Mouse (Mus musculus) ES-E14 (cell line): ENCODE results near the gene Ube2z.
A peak's percentile ranks its signal among the peaks of the same experiment; 100 is the strongest.

Source experiments
- CHD2 ChIP-seq: IDR thresholded peaks from 2 replicates; pipeline ENCODE4 v1.6.1; 2014; ENCODE audit warnings: mild to moderate bottlenecking, low read depth, low read length, inconsistent platforms
- HCFC1 ChIP-seq: IDR thresholded peaks from 2 replicates; pipeline ENCODE4 v1.6.1; 2012; ENCODE audit warnings: low read length, inconsistent platforms, borderline replicate concordance; ENCODE audit not compliant: insufficient read depth
- MAFK ChIP-seq: IDR thresholded peaks from 2 replicates; pipeline ENCODE4 v1.6.1; 2014; ENCODE audit warnings: mild to moderate bottlenecking, low read depth, low read length, inconsistent platforms; ENCODE audit not compliant: insufficient read depth
- ZC3H11A ChIP-seq: IDR thresholded peaks from 2 replicates; pipeline ENCODE4 v1.6.1; 2012; ENCODE audit warnings: low read depth, mild to moderate bottlenecking, inconsistent platforms, low read length, borderline replicate concordance

DNA sequence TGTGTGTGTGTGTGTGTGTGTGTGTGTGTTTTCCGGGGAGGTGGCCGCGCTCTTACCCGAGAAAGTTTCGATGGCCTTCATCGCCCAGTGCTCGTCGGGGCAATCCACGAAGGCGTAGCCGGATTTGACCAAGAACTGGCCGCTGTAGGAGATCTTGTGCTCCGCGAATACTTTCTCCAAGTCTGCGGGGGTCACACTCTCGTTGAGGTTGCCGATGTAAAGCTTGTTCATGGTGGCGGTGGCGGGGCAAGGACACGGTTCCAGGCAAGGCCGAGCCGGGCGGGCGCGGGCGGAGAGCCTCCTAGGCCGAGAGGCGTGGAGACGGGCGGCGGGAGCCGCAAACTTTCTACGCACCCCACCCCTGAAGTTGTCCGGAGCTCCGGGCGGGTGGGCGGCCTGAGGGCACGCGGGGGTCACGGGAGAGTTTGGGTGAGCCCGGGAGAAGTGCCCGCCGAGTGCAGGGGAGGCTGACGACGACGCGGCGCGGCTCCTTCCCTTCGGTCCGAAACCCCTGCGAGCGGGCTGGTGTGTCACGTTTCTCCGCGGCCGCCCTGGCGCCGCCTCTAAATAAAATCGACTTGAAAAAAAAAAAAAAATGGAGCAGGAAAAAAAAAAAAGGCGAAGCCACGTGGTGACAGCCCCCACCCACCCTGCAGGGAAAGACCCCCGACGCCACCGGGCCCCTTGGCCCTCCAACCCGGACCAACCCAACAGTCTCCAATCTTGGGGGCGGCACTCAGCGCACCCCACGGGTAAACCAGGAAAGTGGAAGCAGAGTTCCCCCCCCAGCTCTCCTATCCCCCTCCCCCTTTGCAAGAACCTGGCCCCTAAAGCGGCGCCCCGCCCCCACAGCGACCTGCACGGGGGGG is 59.6 kb downstream of the Ube2z start, which contains the start of gene Igf2bp1:
- TF ChIP-seq ZC3H11A (no peak), MAFK (no peak), HCFC1 (0 out of 2 replicates have a peak, but pooled peaks have one; percentile 7), CHD2 (no peak)
